Mouse (Mus musculus) cerebellum, adult 18-20 months (tissue): ENCODE measurements around the gene Gm15140.
"Not testable (repeated sequence)": the region's sequence is repeated elsewhere in the genome, so short reads cannot be mapped to it uniquely, and the experiment has no call there.

Source experiments
- DNase-seq, 2 experiments: peaks; one replicate each; pipeline ENCODE4 v3.0.0; 2021

Gene Gm15140

GRCm38 (mm10) chrX:154120585-154120984 is at the start of gene Gm15140:
TSS of gene Gm15140 (minus strand) at chrX:154120685.
- not testable (repeated sequence) for DNase-seq
